Mouse (Mus musculus): ENCODE measurements at regions not wholly inside any gene's neighbourhood (a gene's known extent, or its start where the extent isn't known, plus 50 kb on each side); places are given as distances from the start of the nearest gene placed in this dataset.
A peak's percentile ranks its signal among the peaks of the same experiment; 100 is the strongest.
"Not testable (repeated sequence)": the region's sequence is repeated elsewhere in the genome, so short reads cannot be mapped to it uniquely, and the experiment has no call there.

DNA sequence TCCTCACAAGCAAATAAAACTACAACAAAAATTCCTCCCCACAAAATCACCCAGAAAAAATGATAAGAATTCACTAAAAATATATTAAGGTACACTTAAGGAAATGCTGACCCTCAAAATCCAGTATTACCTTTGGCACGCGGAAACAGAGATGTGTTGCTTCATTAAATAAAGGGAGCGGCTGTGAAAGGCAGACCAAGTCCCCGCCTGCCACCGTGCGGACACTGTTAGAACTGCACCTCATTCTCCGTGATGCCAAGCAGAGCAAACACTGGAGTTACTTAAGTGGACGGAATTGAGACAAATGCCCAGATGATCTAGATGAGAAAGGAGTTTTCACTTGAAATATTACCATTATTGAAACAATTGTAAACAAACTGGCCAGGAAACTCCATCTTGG, 1839.1 kb downstream of the 9330182O14Rik start:
- 1% methylated on average over 8 of the region's 8 CpGs for WGBS
- Histone ChIP-seq H3K4me3 (ENCODE audit: low read depth, low read length) (no peak overlapping the region), H3K9me3 (replicated peaks; ENCODE audit: control insufficient read depth, low read length) (no peaks in the 10 kb centered on the region), H3K4me1 (ENCODE audit: control insufficient read depth, insufficient read depth, low read length) (no peaks in the 10 kb centered on the region), H3K27ac (ENCODE audit: low read depth, low read length) (no peak overlapping the region), H3K4me2 (ENCODE audit: low read length) (no peak overlapping the region), H3K9ac (ENCODE audit: low read length) (no peak overlapping the region), H3K27me3 (replicated peaks; ENCODE audit: control insufficient read depth, insufficient read depth, low read length) (no peaks in the 10 kb centered on the region), H3K36me3 (ENCODE audit: control insufficient read depth, insufficient read depth, low read length) (no peaks in the 10 kb centered on the region)
- ATAC-seq (peak; percentile 87), DNase-seq (ENCODE audit: low spot score) (peak; percentile 86)

GRCm38 (mm10) chr15:41977196-41977595, 1843.0 kb downstream of the 9330182O14Rik start:
- Histone ChIP-seq H3K27me3 (replicated peaks; ENCODE audit: control insufficient read depth, insufficient read depth, low read length) (no peaks in the 10 kb centered on the region), H3K9ac (ENCODE audit: low read length) (no peak overlapping the region), H3K36me3 (ENCODE audit: control insufficient read depth, insufficient read depth, low read length) (no peaks in the 10 kb centered on the region), H3K4me2 (ENCODE audit: low read length) (no peak overlapping the region), H3K4me3 (ENCODE audit: low read depth, low read length) (no peak overlapping the region), H3K27ac (ENCODE audit: low read depth, low read length) (no peak overlapping the region), H3K9me3 (replicated peaks; ENCODE audit: control insufficient read depth, low read length) (no peaks in the 10 kb centered on the region), H3K4me1 (ENCODE audit: control insufficient read depth, insufficient read depth, low read length) (no peaks in the 10 kb centered on the region)
- DNase-seq (ENCODE audit: low spot score) (no peak), ATAC-seq (0 out of 2 replicates have a peak, but pooled peaks have one; percentile 6)
- WGBS = 96% methylated on average over 2 of the region's 2 CpGs

GRCm38 (mm10) chr15:41977649-41978231, 1843.6 kb downstream of the 9330182O14Rik start:
- ATAC-seq = peak; percentile 55; the same call in 1 of the 2 replicates
- DNase-seq (ENCODE audit: low spot score) = peak; percentile 39
- Histone ChIP-seq H3K27ac (ENCODE audit: low read depth, low read length) (no peak overlapping the region), H3K4me3 (ENCODE audit: low read depth, low read length) (no peak overlapping the region), H3K36me3 (ENCODE audit: control insufficient read depth, insufficient read depth, low read length) (no peaks in the 10 kb centered on the region), H3K9me3 (replicated peaks; ENCODE audit: control insufficient read depth, low read length) (no peaks in the 10 kb centered on the region), H3K4me1 (ENCODE audit: control insufficient read depth, insufficient read depth, low read length) (no peaks in the 10 kb centered on the region), H3K4me2 (ENCODE audit: low read length) (no peak overlapping the region), H3K9ac (ENCODE audit: low read length) (no peak overlapping the region), H3K27me3 (replicated peaks; ENCODE audit: control insufficient read depth, insufficient read depth, low read length) (no peaks in the 10 kb centered on the region)
- 86% methylated on average over 12 of the region's 12 CpGs for WGBS

DNA sequence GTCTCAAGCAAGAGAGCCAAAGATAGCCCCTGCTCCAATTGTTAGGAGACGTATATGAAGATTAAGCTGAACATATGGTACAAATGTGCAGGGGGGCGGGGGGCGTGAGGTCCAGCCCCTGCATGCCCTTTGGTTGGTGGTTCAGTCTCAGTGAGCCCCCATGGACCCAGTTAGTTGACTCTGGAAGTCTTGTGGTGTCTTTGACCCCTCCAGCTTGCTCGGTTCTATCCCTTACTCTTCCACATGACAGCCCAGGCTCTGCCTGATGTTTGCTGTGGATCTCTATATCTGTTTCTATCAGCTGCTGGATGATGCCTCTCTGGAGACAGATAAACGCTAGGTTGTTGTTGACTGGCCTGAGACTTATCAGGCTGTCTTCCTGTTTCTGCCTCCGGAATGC, 1849.1 kb downstream of the 9330182O14Rik start:
- no peak overlapping the region for H3K4me3 ChIP-seq (ENCODE audit: low read depth, low read length)
- H3K27ac ChIP-seq (ENCODE audit: low read depth, low read length) = no peak overlapping the region
- no peaks in the 10 kb centered on the region for H3K27me3 ChIP-seq (replicated peaks; ENCODE audit: control insufficient read depth, insufficient read depth, low read length)
- H3K9ac ChIP-seq (ENCODE audit: low read length) = no peak overlapping the region
- no peaks in the 10 kb centered on the region for H3K4me1 ChIP-seq (ENCODE audit: control insufficient read depth, insufficient read depth, low read length)
- 88% methylated on average over 6 of the region's 6 CpGs for WGBS
- DNase-seq (ENCODE audit: low spot score) (no peak), ATAC-seq (no peak)
- H3K4me2 ChIP-seq (ENCODE audit: low read length) = no peak overlapping the region
- H3K36me3 ChIP-seq (ENCODE audit: control insufficient read depth, insufficient read depth, low read length) = no peaks in the 10 kb centered on the region
- no peaks in the 10 kb centered on the region for H3K9me3 ChIP-seq (replicated peaks; ENCODE audit: control insufficient read depth, low read length)

DNA sequence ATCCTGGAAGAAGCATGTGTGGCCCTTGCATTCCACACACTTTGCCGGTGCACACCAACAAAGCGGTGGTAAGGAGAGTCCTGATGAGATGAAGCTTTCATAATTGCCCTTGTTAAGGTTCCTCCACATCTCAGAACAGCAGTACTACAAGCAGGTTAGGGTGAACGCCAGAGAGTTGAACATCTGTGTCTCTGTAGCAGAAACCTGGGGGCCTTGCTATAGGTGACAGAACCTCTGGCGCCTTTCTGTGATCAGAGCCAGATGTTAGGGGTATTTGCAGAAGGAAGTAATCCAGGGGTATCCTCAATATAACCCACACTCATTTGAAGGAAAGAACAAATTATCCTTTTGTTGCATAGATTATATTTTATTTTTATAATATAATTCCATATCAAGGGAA, 1850.1 kb downstream of the 9330182O14Rik start:
- no peaks in the 10 kb centered on the region for H3K9me3 ChIP-seq (replicated peaks; ENCODE audit: control insufficient read depth, low read length)
- ATAC-seq (no peak), DNase-seq (ENCODE audit: low spot score) (no peak)
- H3K4me1 ChIP-seq (ENCODE audit: control insufficient read depth, insufficient read depth, low read length) = no peaks in the 10 kb centered on the region
- no peaks in the 10 kb centered on the region for H3K27me3 ChIP-seq (replicated peaks; ENCODE audit: control insufficient read depth, insufficient read depth, low read length)
- H3K27ac ChIP-seq (ENCODE audit: low read depth, low read length) = no peak overlapping the region
- WGBS = 92% methylated on average over 4 of the region's 4 CpGs
- no peak overlapping the region for H3K4me3 ChIP-seq (ENCODE audit: low read depth, low read length)
- H3K36me3 ChIP-seq (ENCODE audit: control insufficient read depth, insufficient read depth, low read length) = no peaks in the 10 kb centered on the region
- no peak overlapping the region for H3K9ac ChIP-seq (ENCODE audit: low read length)
- H3K4me2 ChIP-seq (ENCODE audit: low read length) = no peak overlapping the region

- Histone ChIP-seq H3K9ac (ENCODE audit: low read length) (no peak overlapping the region), H3K4me2 (ENCODE audit: low read length) (no peak overlapping the region), H3K9me3 (replicated peaks; ENCODE audit: control insufficient read depth, low read length) (no peaks in the 10 kb centered on the region), H3K27me3 (replicated peaks; ENCODE audit: control insufficient read depth, insufficient read depth, low read length) (no peaks in the 10 kb centered on the region), H3K27ac (ENCODE audit: low read depth, low read length) (no peak overlapping the region), H3K4me3 (ENCODE audit: low read depth, low read length) (no peak overlapping the region), H3K4me1 (ENCODE audit: control insufficient read depth, insufficient read depth, low read length) (no peaks in the 10 kb centered on the region), H3K36me3 (ENCODE audit: control insufficient read depth, insufficient read depth, low read length) (no peaks in the 10 kb centered on the region)
- 91% methylated on average over 3 of the region's 3 CpGs for WGBS
- ATAC-seq = no peak
- DNase-seq (ENCODE audit: low spot score) = no peak
Measured at GRCm38 (mm10) chr15:41986264-41986663, 1852.1 kb downstream of the 9330182O14Rik start.

DNA sequence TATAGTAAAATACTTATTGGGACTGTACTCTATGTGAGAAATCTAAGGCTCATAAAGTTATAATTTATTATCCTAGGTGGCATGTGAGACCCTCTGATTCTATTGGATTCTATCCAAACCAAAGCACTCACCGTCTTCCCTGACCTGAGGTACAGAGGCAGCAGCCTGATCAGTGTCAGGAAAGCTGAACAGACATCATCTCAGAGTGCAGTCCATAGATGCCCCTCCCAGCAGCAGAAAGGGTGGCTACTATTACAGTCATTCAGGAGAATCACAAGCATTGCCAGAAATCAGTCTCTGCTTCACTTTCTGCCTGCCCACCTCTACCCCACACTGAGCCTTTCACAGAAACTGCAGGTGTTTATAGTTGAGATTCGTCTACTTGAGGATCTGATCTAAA, 1854.9 kb downstream of the 9330182O14Rik start:
- H3K27me3 ChIP-seq (replicated peaks; ENCODE audit: control insufficient read depth, insufficient read depth, low read length) = no peaks in the 10 kb centered on the region
- DNase-seq (ENCODE audit: low spot score) = no peak
- WGBS = 43% methylated on average over 2 of the region's 2 CpGs
- no peak overlapping the region for H3K9ac ChIP-seq (ENCODE audit: low read length)
- no peak overlapping the region for H3K4me2 ChIP-seq (ENCODE audit: low read length)
- H3K36me3 ChIP-seq (ENCODE audit: control insufficient read depth, insufficient read depth, low read length) = no peaks in the 10 kb centered on the region
- H3K4me1 ChIP-seq (ENCODE audit: control insufficient read depth, insufficient read depth, low read length) = no peaks in the 10 kb centered on the region
- no peak overlapping the region for H3K4me3 ChIP-seq (ENCODE audit: low read depth, low read length)
- H3K27ac ChIP-seq (ENCODE audit: low read depth, low read length) = no peak overlapping the region
- H3K9me3 ChIP-seq (replicated peaks; ENCODE audit: control insufficient read depth, low read length) = no peaks in the 10 kb centered on the region
- ATAC-seq = no peak

- DNase-seq (ENCODE audit: low spot score) (no peak), ATAC-seq (no peak)
- Histone ChIP-seq H3K9me3 (replicated peaks; ENCODE audit: control insufficient read depth, low read length) (no peaks in the 10 kb centered on the region), H3K4me3 (ENCODE audit: low read depth, low read length) (no peak overlapping the region), H3K9ac (ENCODE audit: low read length) (no peak overlapping the region), H3K36me3 (ENCODE audit: control insufficient read depth, insufficient read depth, low read length) (no peaks in the 10 kb centered on the region), H3K27me3 (replicated peaks; ENCODE audit: control insufficient read depth, insufficient read depth, low read length) (no peaks in the 10 kb centered on the region), H3K4me1 (ENCODE audit: control insufficient read depth, insufficient read depth, low read length) (no peaks in the 10 kb centered on the region), H3K4me2 (ENCODE audit: low read length) (no peak overlapping the region), H3K27ac (ENCODE audit: low read depth, low read length) (no peak overlapping the region)
Measured at GRCm38 (mm10) chr15:41991816-41992215, 1857.7 kb downstream of the 9330182O14Rik start.

DNA sequence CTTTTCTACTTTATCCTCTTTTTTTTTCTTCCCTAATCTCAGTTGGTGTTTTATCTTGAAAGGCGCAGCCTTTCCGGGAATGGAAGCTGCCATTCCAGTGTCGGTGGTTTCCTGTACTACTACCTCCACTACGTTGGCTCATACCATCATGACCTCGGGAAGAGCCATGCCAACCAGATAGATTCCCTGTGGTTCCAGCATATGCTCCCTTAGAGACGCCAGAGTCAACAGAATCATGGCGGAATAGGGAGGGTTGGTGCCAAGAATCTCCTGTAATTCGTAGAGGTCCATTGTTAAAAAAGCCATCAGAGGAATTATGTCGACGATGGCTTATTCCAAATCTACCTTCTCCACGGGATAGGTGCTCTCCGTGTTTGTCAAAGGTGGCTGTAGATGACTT, 1898.1 kb downstream of the 9330182O14Rik start:
- DNase-seq (ENCODE audit: low spot score); H3K9ac ChIP-seq (ENCODE audit: low read length); H3K9me3 ChIP-seq (replicated peaks; ENCODE audit: control insufficient read depth, low read length); H3K4me3 ChIP-seq (ENCODE audit: low read depth, low read length); H3K4me2 ChIP-seq (ENCODE audit: low read length); ATAC-seq; H3K27me3 ChIP-seq (replicated peaks; ENCODE audit: control insufficient read depth, insufficient read depth, low read length); H3K4me1 ChIP-seq (ENCODE audit: control insufficient read depth, insufficient read depth, low read length); H3K27ac ChIP-seq (ENCODE audit: low read depth, low read length); H3K36me3 ChIP-seq (ENCODE audit: control insufficient read depth, insufficient read depth, low read length): not testable (repeated sequence)
- 92% methylated on average over 12 of the region's 12 CpGs for WGBS
